Comparison of ENCODE assay signal across 24 mouse cellular contexts in the genomic region with DNA sequence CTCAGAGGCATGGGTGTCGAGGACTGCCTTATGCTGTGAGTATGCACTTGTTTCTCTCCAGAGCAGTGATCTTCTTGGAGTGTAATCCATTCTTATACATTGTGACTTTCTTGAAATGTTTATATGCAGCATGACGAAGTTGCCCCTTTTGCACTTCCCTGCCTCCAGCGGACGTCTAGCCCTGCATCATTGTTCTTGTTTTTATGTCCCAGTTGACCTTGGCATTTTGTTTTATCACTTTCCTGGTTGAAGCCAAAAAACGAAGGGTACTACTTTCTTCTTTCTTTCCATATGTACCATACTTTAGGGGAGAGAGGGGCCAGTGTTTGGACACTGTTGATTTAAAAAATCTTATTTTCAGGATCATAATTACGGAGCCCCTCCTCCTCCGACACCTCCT. TPM values are rescaled to one million over a fixed set of nuclear protein-coding genes. Genes with fewer than 3 reads are reported as not detected.
DNase-seq lines count a peak whose midpoint lies in the region.
"Had no signal": no experiment of that assay in that cellular context is flagged by ENCODE, and none has a peak within 500 bp of the region (broad histone marks: within the 10 kb centered on the region; RNA-seq: fewer than 3 reads in every experiment).

No protein-coding gene starts in this region.

- no peak overlapping the region for H3K27ac ChIP-seq in forebrain, embryonic 10.5 days
- H3K27ac ChIP-seq: embryonic facial prominence, embryonic 13.5 days; embryonic facial prominence, embryonic 15.5 days; forebrain, embryonic 13.5 days; forebrain, embryonic 15.5 days had no signal

- 94% methylated on average over 7 of the region's 7 CpGs for WGBS in forebrain, embryonic 10.5 days

- no peaks in the 10 kb centered on the region for H3K4me1 ChIP-seq in forebrain, embryonic 10.5 days
- H3K4me1 ChIP-seq: embryonic facial prominence, embryonic 13.5 days; embryonic facial prominence, embryonic 15.5 days; forebrain, embryonic 13.5 days; forebrain, embryonic 15.5 days had no signal

- no peak overlapping the region for H3K4me3 ChIP-seq in forebrain, embryonic 10.5 days
- H3K4me3 ChIP-seq: embryonic facial prominence, embryonic 13.5 days; embryonic facial prominence, embryonic 15.5 days; erythroblast, embryonic 14.5 days; forebrain, embryonic 13.5 days; forebrain, embryonic 15.5 days had no signal

- H3K9me3 ChIP-seq in forebrain, embryonic 10.5 days: no peaks in the 10 kb centered on the region
- H3K9me3 ChIP-seq: embryonic facial prominence, embryonic 13.5 days; embryonic facial prominence, embryonic 15.5 days; forebrain, embryonic 13.5 days; forebrain, embryonic 15.5 days; G1E had no signal

- H3K27me3 ChIP-seq in forebrain, embryonic 10.5 days (ENCODE audit: poor library complexity, severe bottlenecking): no peaks in the 10 kb centered on the region
- H3K27me3 ChIP-seq: CH12.LX; embryonic facial prominence, embryonic 13.5 days; embryonic facial prominence, embryonic 15.5 days; forebrain, embryonic 13.5 days; forebrain, embryonic 15.5 days; Patski had no signal

- peaks cover 90% of the 10 kb centered on the region for H3K36me3 ChIP-seq in forebrain, embryonic 10.5 days (replicated peaks)

- DNase-seq in adrenal gland, adult (ENCODE audit: inconsistent age in 2 of 2, low spot score in 1 of 2): peak; percentile 62 to 87
- no peak for DNase-seq in adrenal gland, postnatal 4 days (ENCODE audit: low spot score in 2 of 2)
- peak; percentile 35 for DNase-seq in adrenal gland, adult 8-10 months
- no peak for DNase-seq in adrenal gland, adult 18-20 months (ENCODE audit: low spot score in 2 of 2)
- DNase-seq in adrenal gland, postnatal 10 days: peak; percentile 36
- peak; percentile 45 to 51 for DNase-seq in adrenal gland, postnatal 36 days
- no peak for DNase-seq in forebrain, embryonic 10.5 days (ENCODE audit: extremely low spot score, low spot score)
- DNase-seq: B cell, adult 2 months; cerebellum, adult 11 months; cerebellum, adult 18-20 months; cerebellum, adult 8-10 months; cerebellum, adult 9-11 months; cerebellum, postnatal 14 days; cerebellum, postnatal 36 days; embryo, embryonic 11 days; forebrain, postnatal 0 days had no signal

RNA-seq across cellular contexts. Expression of gene Setd5, which starts 32.8 kb away (rescaled TPM):
- 100 to 1,000 TPM; 148 to 151 TPM for total RNA-seq in adrenal gland, postnatal 4 days (2021)
- total RNA-seq in adrenal gland, adult 8-10 months (2022): 100 to 1,000 TPM in 2 of 4 experiments, 10 to 100 TPM in 2; 88.7 to 146 (median 108) TPM
- total RNA-seq in adrenal gland, adult 18-20 months (2021): 10 to 100 TPM; 72.2 to 86.2 TPM
- total RNA-seq in adrenal gland, postnatal 10 days (2021): 100 to 1,000 TPM in 1 of 2 experiments, 10 to 100 TPM in 1; 84.7 to 117 TPM
- total RNA-seq in adrenal gland, postnatal 36 days (2021): 10 to 100 TPM; 87.7 to 88.4 TPM
- 72.5 and 77.8 TPM in 2 replicates for polyA plus RNA-seq in forebrain, embryonic 10.5 days (2016; fragmentation: Nextera tagmentation; extraction: Ambion mirVana)

Comparison
In these comparisons a context has a peak if more than half of its experiments do, and no peak if none do; other contexts are left out.
1. DNase-seq: peak in adrenal gland, adult (2 of 2), adrenal gland, adult 8-10 months (single experiment), adrenal gland, postnatal 10 days (single experiment) and adrenal gland, postnatal 36 days (2 of 2); none in adrenal gland, postnatal 4 days (0 of 2), adrenal gland, adult 18-20 months (0 of 2) and forebrain, embryonic 10.5 days (single experiment).